Mouse (Mus musculus): ENCODE data around the gene Chn2.

Chn2 gene

GRCm38 (mm10) chr6:54039357-54039804, at the start of gene Chn2:
Chn2 (plus strand) TSS chr6:54039554.
- under 1% methylated on average over 43 of the region's 43 CpGs for WGBS

- 76% methylated on average over 3 of the region's 3 CpGs for WGBS
Observed at GRCm38 (mm10) chr6:53992386-53992785, 47.0 kb upstream of the Chn2 start.

- WGBS: 48% methylated on average over 4 of the region's 4 CpGs
Observed at GRCm38 (mm10) chr6:53995519-53995918, 43.8 kb upstream of the Chn2 start.

GRCm38 (mm10) chr6:53996226-53996955, 43.0 kb upstream of the Chn2 start:
- WGBS: 84% methylated on average over 3 of the region's 3 CpGs

- WGBS: 83% methylated on average over 4 of the region's 4 CpGs
Observed at GRCm38 (mm10) chr6:54005302-54005701, 34.1 kb upstream of the Chn2 start.

GRCm38 (mm10) chr6:54008448-54009120, 30.8 kb upstream of the Chn2 start:
- 25% methylated on average over 16 of the region's 16 CpGs for WGBS

GRCm38 (mm10) chr6:54009293-54009692, 30.1 kb upstream of the Chn2 start:
- 64% methylated on average over 4 of the region's 4 CpGs for WGBS

GRCm38 (mm10) chr6:54010362-54010761, 29.0 kb upstream of the Chn2 start:
- WGBS: 87% methylated on average over 9 of the region's 9 CpGs

- WGBS: 86% methylated on average over 1 of the region's 1 CpGs
Observed at GRCm38 (mm10) chr6:54012163-54012562, 27.2 kb upstream of the Chn2 start.

GRCm38 (mm10) chr6:54018038-54018437, 21.3 kb upstream of the Chn2 start:
- WGBS: 70% methylated on average over 2 of the region's 2 CpGs

- 88% methylated on average over 5 of the region's 5 CpGs for WGBS
Observed at GRCm38 (mm10) chr6:54018861-54019260, 20.5 kb upstream of the Chn2 start.

- 66% methylated on average over 15 of the region's 15 CpGs for WGBS
Observed at GRCm38 (mm10) chr6:54021123-54021789, 18.1 kb upstream of the Chn2 start.

- 96% methylated on average over 5 of the region's 5 CpGs for WGBS
Observed at GRCm38 (mm10) chr6:54023846-54024245, 15.5 kb upstream of the Chn2 start.

- 57% methylated on average over 1 of the region's 1 CpGs for WGBS
Observed at GRCm38 (mm10) chr6:54028706-54029105, 10.6 kb upstream of the Chn2 start.

GRCm38 (mm10) chr6:54030776-54031175, 8.6 kb upstream of the Chn2 start:
- 70% methylated on average over 3 of the region's 3 CpGs for WGBS

- WGBS: 4% methylated on average over 9 of the region's 9 CpGs
Observed at GRCm38 (mm10) chr6:54034471-54034870, 4.9 kb upstream of the Chn2 start.

GRCm38 (mm10) chr6:54035548-54035947, 3.8 kb upstream of the Chn2 start:
- WGBS: 62% methylated on average over 3 of the region's 3 CpGs

GRCm38 (mm10) chr6:54038866-54039265, 488 bp upstream of the Chn2 start:
- WGBS: 23% methylated on average over 10 of the region's 10 CpGs

GRCm38 (mm10) chr6:54039805-54040447, 572 bp downstream of the Chn2 start:
- WGBS: under 1% methylated on average over 62 of the region's 62 CpGs

GRCm38 (mm10) chr6:54040448-54040844, 1.1 kb downstream of the Chn2 start:
- WGBS: 11% methylated on average over 9 of the region's 9 CpGs

GRCm38 (mm10) chr6:54041386-54042043, 2.2 kb downstream of the Chn2 start:
- 27% methylated on average over 13 of the region's 13 CpGs for WGBS

- WGBS: 66% methylated on average over 1 of the region's 1 CpGs
Observed at GRCm38 (mm10) chr6:54042142-54042541, 2.8 kb downstream of the Chn2 start.

Data from cerebral cortex, adult 2 months (tissue).